11 mouse cellular contexts compared by ENCODE assay signal in the genomic region with DNA sequence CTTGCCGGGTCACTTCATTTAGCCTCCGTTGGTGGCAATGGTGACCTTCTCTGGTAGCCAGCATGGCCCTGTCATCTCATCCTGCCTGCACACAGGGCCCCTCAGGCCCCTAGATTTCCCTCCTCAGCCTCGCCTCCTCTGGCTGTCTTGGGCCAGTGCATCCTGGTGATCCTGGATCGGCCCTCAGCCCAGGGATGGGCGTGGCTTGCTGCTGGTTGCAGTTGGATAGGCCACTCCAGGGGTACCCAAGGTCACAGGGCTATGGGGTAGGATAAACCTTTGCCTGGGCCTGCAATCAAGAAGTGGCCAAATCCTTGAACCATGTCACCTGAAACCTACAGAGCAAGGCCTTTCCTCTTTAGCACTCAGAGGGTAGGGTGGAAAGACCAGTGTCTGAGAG. TPM values are rescaled to one million over a fixed set of nuclear protein-coding genes. Genes with fewer than 3 reads are reported as not detected.
A peak's percentile ranks its signal among the peaks of the same experiment; 100 is the strongest.
DNase-seq lines count a peak whose midpoint lies in the region; ATAC-seq and TF ChIP-seq lines count a peak whose summit lies in the region.
"Had no signal": no experiment of that assay in that cellular context is flagged by ENCODE, and none has a peak within 500 bp of the region (broad histone marks: within the 10 kb centered on the region; RNA-seq: fewer than 3 reads in every experiment).

No protein-coding gene starts in this region.

- no peak overlapping the region for H3K9ac ChIP-seq in hindbrain, embryonic 12.5 days
- H3K9ac ChIP-seq in hindbrain, embryonic 14.5 days: no peak overlapping the region
- 0 out of 2 replicates have a peak overlapping the region, but pooled peaks have one; percentile 27 for H3K9ac ChIP-seq in kidney, postnatal 0 days (ENCODE audit: low read depth, low read length)
- H3K9ac ChIP-seq: lung, embryonic 15.5 days had no signal

- H3K4me3 ChIP-seq in hindbrain, embryonic 12.5 days: no peak overlapping the region
- H3K4me3 ChIP-seq in hindbrain, embryonic 14.5 days (replicated peaks; ENCODE audit: low read length): no peak overlapping the region
- peak overlapping the region; percentile 1; the same call in 1 of the 2 replicates for H3K4me3 ChIP-seq in E14TG2a.4 (replicated peaks; ENCODE audit: low read length)
- H3K4me3 ChIP-seq in embryonic facial prominence, embryonic 10.5 days: no peak overlapping the region
- no peak overlapping the region for H3K4me3 ChIP-seq in kidney, postnatal 0 days (replicated peaks; ENCODE audit: low read depth, low read length)
- H3K4me3 ChIP-seq in thymus, adult 2 months (ENCODE audit: control insufficient read depth, insufficient read depth, low read length): no peak overlapping the region
- H3K4me3 ChIP-seq: lung, embryonic 15.5 days had no signal

- no peak overlapping the region for H3K4me2 ChIP-seq in hindbrain, embryonic 12.5 days (replicated peaks)
- H3K4me2 ChIP-seq in hindbrain, embryonic 14.5 days (replicated peaks): no peak overlapping the region
- H3K4me2 ChIP-seq in kidney, postnatal 0 days (ENCODE audit: low read length): no peak overlapping the region
- H3K4me2 ChIP-seq: lung, embryonic 15.5 days had no signal

- no peaks in the 10 kb centered on the region for H3K27me3 ChIP-seq in hindbrain, embryonic 12.5 days
- H3K27me3 ChIP-seq in hindbrain, embryonic 14.5 days (ENCODE audit: control insufficient read depth, insufficient read depth, low read length): no peaks in the 10 kb centered on the region
- H3K27me3 ChIP-seq in E14TG2a.4 (ENCODE audit: insufficient read depth, low read length): no peaks in the 10 kb centered on the region
- no peaks in the 10 kb centered on the region for H3K27me3 ChIP-seq in embryonic facial prominence, embryonic 10.5 days (replicated peaks; ENCODE audit: low read depth, poor library complexity, severe bottlenecking)
- H3K27me3 ChIP-seq in kidney, postnatal 0 days (ENCODE audit: insufficient read depth, low read length): no peaks in the 10 kb centered on the region
- no peaks in the 10 kb centered on the region for H3K27me3 ChIP-seq in thymus, adult 2 months (ENCODE audit: control insufficient read depth, insufficient read depth, low read length)
- H3K27me3 ChIP-seq: lung, embryonic 15.5 days had no signal

- ATAC-seq in hindbrain, embryonic 12.5 days (ENCODE audit: low FRiP score): peak; percentile 9; the same call in 1 of the 2 replicates
- ATAC-seq in hindbrain, embryonic 14.5 days (ENCODE audit: low FRiP score): no peak
- ATAC-seq in kidney, postnatal 0 days (replicated peaks; ENCODE audit: low FRiP score, low read depth): peak; percentile 40

- DNase-seq in hindbrain, embryonic 14.5 days (ENCODE audit: low spot score): no peak
- DNase-seq in embryonic facial prominence, embryonic 10.5 days (ENCODE audit: low spot score): no peak
- no peak for DNase-seq in kidney, postnatal 0 days (ENCODE audit: low spot score)
- DNase-seq in left cerebral cortex, postnatal 25 days (ENCODE audit: low spot score in 2 of 2): no peak
- DNase-seq in thymus, adult 2 months: no peak
- no peak for DNase-seq in layer of hippocampus, adult 9-10 months (ENCODE audit: low spot score)
- DNase-seq: cerebellum, adult 2 months; embryo, embryonic 11 days had no signal

- intact Hi-C loops in left cerebral cortex, postnatal 25 days (cut with DNase I): no loop called here

- TF ChIP-seq CTCF in E14TG2a.4 (conservative IDR thresholded peaks at IDR 0.05; ENCODE audit: low read length): peak; percentile 21; the same call in 1 of the 2 replicates
- TF ChIP-seq CTCF in kidney, postnatal 0 days (IDR thresholded peaks at IDR 0.05; ENCODE audit: low read depth): no peak
- no peak for TF ChIP-seq CTCF in thymus, adult 2 months (IDR thresholded peaks at IDR 0.05; ENCODE audit: borderline replicate concordance, control insufficient read depth, extremely low read depth, insufficient read depth, low read length, poor library complexity)

- 0 out of 2 replicates have a peak, but pooled peaks cover 5% of the 10 kb centered on the region for H3K36me3 ChIP-seq in hindbrain, embryonic 12.5 days
- no peaks in the 10 kb centered on the region for H3K36me3 ChIP-seq in hindbrain, embryonic 14.5 days (replicated peaks; ENCODE audit: control insufficient read depth, insufficient read depth)
- peaks cover 5% of the 10 kb centered on the region for H3K36me3 ChIP-seq in E14TG2a.4 (ENCODE audit: insufficient read depth, low read length)
- H3K36me3 ChIP-seq in embryonic facial prominence, embryonic 10.5 days (replicated peaks): peaks cover 7% of the 10 kb centered on the region
- H3K36me3 ChIP-seq in kidney, postnatal 0 days (ENCODE audit: insufficient read depth, low read length): no peaks in the 10 kb centered on the region; the same call in 1 of the 2 replicates
- no peaks in the 10 kb centered on the region for H3K36me3 ChIP-seq in thymus, adult 2 months (ENCODE audit: control insufficient read depth, insufficient read depth, low read length)
- H3K36me3 ChIP-seq: lung, embryonic 15.5 days had no signal

- peaks cover 23% of the 10 kb centered on the region for H3K4me1 ChIP-seq in hindbrain, embryonic 12.5 days
- H3K4me1 ChIP-seq in hindbrain, embryonic 14.5 days (replicated peaks; ENCODE audit: control insufficient read depth, insufficient read depth, low read length): peaks cover 8% of the 10 kb centered on the region; the same call in 1 of the 2 replicates
- peaks cover 67% of the 10 kb centered on the region for H3K4me1 ChIP-seq in E14TG2a.4 (replicated peaks; ENCODE audit: low read depth, low read length)
- peaks cover 44% of the 10 kb centered on the region for H3K4me1 ChIP-seq in embryonic facial prominence, embryonic 10.5 days
- H3K4me1 ChIP-seq in kidney, postnatal 0 days (replicated peaks; ENCODE audit: insufficient read depth, low read length): peaks cover 37% of the 10 kb centered on the region
- peaks cover 22% of the 10 kb centered on the region for H3K4me1 ChIP-seq in thymus, adult 2 months (replicated peaks; ENCODE audit: control insufficient read depth, insufficient read depth, low read length)

- no peaks in the 10 kb centered on the region for H3K9me3 ChIP-seq in hindbrain, embryonic 12.5 days (replicated peaks)
- no peaks in the 10 kb centered on the region for H3K9me3 ChIP-seq in hindbrain, embryonic 14.5 days (ENCODE audit: control insufficient read depth, low read length)
- H3K9me3 ChIP-seq in E14TG2a.4 (ENCODE audit: low read length): no peaks in the 10 kb centered on the region
- no peaks in the 10 kb centered on the region for H3K9me3 ChIP-seq in embryonic facial prominence, embryonic 10.5 days
- H3K9me3 ChIP-seq in kidney, postnatal 0 days (replicated peaks; ENCODE audit: low read length): no peaks in the 10 kb centered on the region
- H3K9me3 ChIP-seq: lung, embryonic 15.5 days had no signal

- 42% methylated on average over 5 of the region's 5 CpGs for WGBS in hindbrain, embryonic 12.5 days
- 36% methylated on average over 5 of the region's 5 CpGs for WGBS in hindbrain, embryonic 14.5 days
- WGBS in embryonic facial prominence, embryonic 10.5 days: 37% methylated on average over 5 of the region's 5 CpGs
- 33% methylated on average over 5 of the region's 5 CpGs for WGBS in kidney, postnatal 0 days
- WGBS in thymus, adult 2 months: 81% methylated on average over 5 of the region's 5 CpGs

- TF ChIP-seq POLR2A in thymus, adult 2 months (IDR thresholded peaks at IDR 0.05; ENCODE audit: control insufficient read depth, extremely low read depth, insufficient read depth, low read length, poor library complexity): no peak

- H3K27ac ChIP-seq in hindbrain, embryonic 12.5 days: no peak overlapping the region
- no peak overlapping the region for H3K27ac ChIP-seq in hindbrain, embryonic 14.5 days
- H3K27ac ChIP-seq in embryonic facial prominence, embryonic 10.5 days (replicated peaks): peak overlapping the region; percentile 3; the same call in 1 of the 2 replicates
- H3K27ac ChIP-seq in kidney, postnatal 0 days: peak overlapping the region; percentile 36; the same call in 1 of the 2 replicates
- no peak overlapping the region for H3K27ac ChIP-seq in thymus, adult 2 months (ENCODE audit: control insufficient read depth, insufficient read depth, low read length)
- H3K27ac ChIP-seq: lung, embryonic 15.5 days had no signal

RNA-seq across cellular contexts. Expression of a gene that starts 26.4 kb away (rescaled TPM):
- polyA plus RNA-seq in hindbrain, embryonic 12.5 days (2016; fragmentation: Nextera tagmentation; extraction: Ambion mirVana): 24.7 and 28.3 TPM in 2 replicates
- 22.0 and 22.6 TPM in 2 replicates for polyA plus RNA-seq in hindbrain, embryonic 14.5 days (2014; fragmentation: Nextera tagmentation; extraction: Ambion mirVana)
- 28.4 and 30.9 TPM in 2 replicates for polyA plus RNA-seq in embryonic facial prominence, embryonic 10.5 days (2016; fragmentation: Nextera tagmentation; extraction: Ambion mirVana)
- 24.9 and 29.5 TPM in 2 replicates for polyA plus RNA-seq in kidney, postnatal 0 days (2015; fragmentation: Nextera tagmentation; extraction: Ambion mirVana)
- 10 to 100 TPM; 24.0 to 25.7 TPM for total RNA-seq in left cerebral cortex, postnatal 25 days (2021)
- polyA plus RNA-seq in thymus, adult 2 months (2012; rRNA removed): 31.3 and 37.7 TPM in 2 replicates

RNA-seq across cellular contexts. Expression of a gene that starts 41.3 kb away (rescaled TPM):
- 287 and 354 TPM in 2 replicates for polyA plus RNA-seq in hindbrain, embryonic 12.5 days (2016; fragmentation: Nextera tagmentation; extraction: Ambion mirVana)
- 370 and 441 TPM in 2 replicates for polyA plus RNA-seq in hindbrain, embryonic 14.5 days (2014; fragmentation: Nextera tagmentation; extraction: Ambion mirVana)
- polyA plus RNA-seq in embryonic facial prominence, embryonic 10.5 days (2016; fragmentation: Nextera tagmentation; extraction: Ambion mirVana): 539 and 546 TPM in 2 replicates
- 645 and 750 TPM in 2 replicates for polyA plus RNA-seq in kidney, postnatal 0 days (2015; fragmentation: Nextera tagmentation; extraction: Ambion mirVana)
- total RNA-seq in left cerebral cortex, postnatal 25 days (2021): 100 to 1,000 TPM; 305 to 310 TPM
- 3,187 and 3,626 TPM in 2 replicates for polyA plus RNA-seq in thymus, adult 2 months (2012; rRNA removed)

RNA-seq across cellular contexts. Expression of a gene that starts 54.5 kb away (rescaled TPM):
- polyA plus RNA-seq in hindbrain, embryonic 12.5 days (2016; fragmentation: Nextera tagmentation; extraction: Ambion mirVana): 1.7 and 2.4 TPM in 2 replicates
- polyA plus RNA-seq in hindbrain, embryonic 14.5 days (2014; fragmentation: Nextera tagmentation; extraction: Ambion mirVana): 1.6 and 1.8 TPM in 2 replicates
- 1.4 and 1.9 TPM in 2 replicates for polyA plus RNA-seq in embryonic facial prominence, embryonic 10.5 days (2016; fragmentation: Nextera tagmentation; extraction: Ambion mirVana)
- polyA plus RNA-seq in kidney, postnatal 0 days (2015; fragmentation: Nextera tagmentation; extraction: Ambion mirVana): 1.8 and 2.0 TPM in 2 replicates
- total RNA-seq in left cerebral cortex, postnatal 25 days (2021): 10 to 100 TPM; 26.6 to 28.8 TPM
- polyA plus RNA-seq in thymus, adult 2 months (2012; rRNA removed): 50.7 and 51.6 TPM in 2 replicates

Comparison
In these comparisons a context has a peak if more than half of its experiments do, and no peak if none do; other contexts are left out.
1. H3K27ac ChIP-seq: peak in embryonic facial prominence, embryonic 10.5 days (single experiment) and kidney, postnatal 0 days (single experiment); none in hindbrain, embryonic 12.5 days (single experiment), hindbrain, embryonic 14.5 days (single experiment) and thymus, adult 2 months (single experiment).
2. RNA of a gene that starts 54.5 kb away (polyA plus RNA-seq): 50.7 to 51.6 TPM in thymus, adult 2 months; 1.7 to 2.4 TPM in hindbrain, embryonic 12.5 days, 1.8 to 2.0 TPM in kidney, postnatal 0 days, 1.6 to 1.8 TPM in hindbrain, embryonic 14.5 days and 1.4 to 1.9 TPM in embryonic facial prominence, embryonic 10.5 days; every median in the first group is over 10 times any median in the second.